Mouse (Mus musculus) ES-E14 (cell line): ENCODE data around the gene Arhgef25. TPM values are rescaled to one million over a fixed set of nuclear protein-coding genes. Genes with fewer than 3 reads are reported as not detected.

Source experiments
- DNase-seq: peaks from one replicate; pipeline ENCODE4 v3.0.0-alpha.2; 2013; ENCODE audit warnings: low read depth, low spot score
- H3K27ac ChIP-seq: 2 replicates; pipeline ENCODE4 v1.5.1; 2012; ENCODE audit warnings: low read depth, mild to moderate bottlenecking, low read length, moderate library complexity, mixed read lengths; ENCODE audit not compliant: poor library complexity, insufficient read depth, severe bottlenecking
- H3K36me3 ChIP-seq: 2 replicates; pipeline ENCODE4 v1.6.1; 2012; ENCODE audit warnings: mild to moderate bottlenecking, low read length, moderate library complexity, mixed read lengths; ENCODE audit not compliant: control insufficient read depth, poor library complexity, insufficient read depth, severe bottlenecking
- H3K4me1 ChIP-seq, 2 experiments: fragments of 150-350 bp in 1 of 2; sonication (generic) in 1 of 2; 2 replicates each; pipeline ENCODE4 v1.6.1; 2012; ENCODE audit warnings: low read length in 2 of 2, mild to moderate bottlenecking in 1 of 2, mixed read lengths in 1 of 2; ENCODE audit not compliant: control insufficient read depth in 2 of 2, insufficient read depth in 2 of 2, poor library complexity in 1 of 2
- H3K4me3 ChIP-seq, 2 experiments: fragments of 150-350 bp in 1 of 2; sonication (generic) in 1 of 2; 2 replicates each; pipeline ENCODE4 v1.5.1; 2012; ENCODE audit warnings: low read length in 2 of 2, low read depth in 1 of 2, mild to moderate bottlenecking in 1 of 2, mixed read lengths in 1 of 2; ENCODE audit not compliant: insufficient read depth in 1 of 2, poor library complexity in 1 of 2, severe bottlenecking in 1 of 2
- H3K9ac ChIP-seq: 2 replicates; pipeline ENCODE4 v1.6.1; 2012; ENCODE audit warnings: low read depth, mild to moderate bottlenecking, low read length, mixed read lengths; ENCODE audit not compliant: poor library complexity, insufficient read depth, severe bottlenecking
- H3K9me3 ChIP-seq: fragments of 150-350 bp; sonication (generic); 2 replicates; pipeline ENCODE4 v1.6.1; 2012; ENCODE audit warnings: low read depth, mild to moderate bottlenecking, low read length; ENCODE audit not compliant: control insufficient read depth, insufficient read depth
- CHD2 ChIP-seq: IDR thresholded peaks from 2 replicates; pipeline ENCODE4 v1.6.1; 2014; ENCODE audit warnings: mild to moderate bottlenecking, low read depth, low read length, inconsistent platforms
- HCFC1 ChIP-seq: IDR thresholded peaks from 2 replicates; pipeline ENCODE4 v1.6.1; 2012; ENCODE audit warnings: low read length, inconsistent platforms, borderline replicate concordance; ENCODE audit not compliant: insufficient read depth
- MAFK ChIP-seq: IDR thresholded peaks from 2 replicates; pipeline ENCODE4 v1.6.1; 2014; ENCODE audit warnings: mild to moderate bottlenecking, low read depth, low read length, inconsistent platforms; ENCODE audit not compliant: insufficient read depth
- ZC3H11A ChIP-seq: IDR thresholded peaks from 2 replicates; pipeline ENCODE4 v1.6.1; 2012; ENCODE audit warnings: low read depth, mild to moderate bottlenecking, inconsistent platforms, low read length, borderline replicate concordance
- ZNF384 ChIP-seq: IDR thresholded peaks from 2 replicates; pipeline ENCODE4 v1.6.1; 2012; ENCODE audit warnings: low read depth, low read length, inconsistent platforms
- in situ Hi-C, 2 experiments: fragments of 600-800 bp; cut with MboI; formaldehyde crosslinking; loops; one replicate each; pipeline ENCODE4 v1.15.1; 2025; ENCODE audit warnings: low sequenced_read_pairs in 2 of 2, inconsistent platforms in 1 of 2; ENCODE audit not compliant: unreplicated experiment in 2 of 2
- total RNA-seq: library from RNA; depleted of rRNA; stranded (reverse); fragments of 300-350 nt; gene quantifications from 2 replicates; pipeline ENCODE4 v1.2.3, GENCODE M21; 2012

Gene Arhgef25
- total RNA-seq, 1 experiment = 39.2 TPM

GRCm38 (mm10) chr10:127225732-127226131, 35.8 kb upstream of the Arhgef25 start:
- DNase-seq = no peak
- no peaks in the 10 kb centered on the region for H3K9me3 ChIP-seq
- no peak overlapping the region for H3K9ac ChIP-seq
- H3K27ac ChIP-seq = no peak overlapping the region
- peaks cover 12 to 16% of the 10 kb centered on the region in 2 experiments; a peak in 3 of 4 replicates for H3K4me1 ChIP-seq
- in situ Hi-C loops = no loop called here
- H3K36me3 ChIP-seq = peaks cover 3% of the 10 kb centered on the region; the same call in 1 of the 2 replicates
- TF ChIP-seq ZNF384 = no peak
- no peak for TF ChIP-seq HCFC1
- TF ChIP-seq CHD2 = no peak
- TF ChIP-seq MAFK = no peak
- no peak for TF ChIP-seq ZC3H11A
- H3K4me3 ChIP-seq = no peak overlapping the region

GRCm38 (mm10) chr10:127225213-127225612, 35.3 kb upstream of the Arhgef25 start:
- in situ Hi-C loops = no loop called here
- TF ChIP-seq ZNF384 = no peak
- no peak for TF ChIP-seq ZC3H11A
- no peak for TF ChIP-seq MAFK
- TF ChIP-seq HCFC1 = no peak
- no peak for TF ChIP-seq CHD2
- no peaks in the 10 kb centered on the region; the same call in 1 of the 2 replicates for H3K36me3 ChIP-seq
- no peak overlapping the region for H3K9ac ChIP-seq
- peak overlapping the region; percentile 44; the same call in 1 of the 2 replicates for H3K27ac ChIP-seq
- H3K4me3 ChIP-seq = no peak overlapping the region
- H3K4me1 ChIP-seq = peaks cover 10 to 13% of the 10 kb centered on the region in 2 experiments; a peak in 3 of 4 replicates
- no peaks in the 10 kb centered on the region for H3K9me3 ChIP-seq
- no peak for DNase-seq

GRCm38 (mm10) chr10:127218339-127218738, 28.5 kb upstream of the Arhgef25 start:
- Histone ChIP-seq H3K4me1 (peaks cover 5 to 12% of the 10 kb centered on the region in 2 experiments; a peak in 3 of 4 replicates), H3K9ac (no peak overlapping the region), H3K27ac (no peak overlapping the region), H3K36me3 (no peaks in the 10 kb centered on the region), H3K4me3 (peak overlapping the region in 1 of 2 experiments; percentile 11; a peak in 1 of 4 replicates), H3K9me3 (no peaks in the 10 kb centered on the region)
- DNase-seq = no peak
- in situ Hi-C loops = no loop called here
- TF ChIP-seq HCFC1 (no peak), CHD2 (no peak), ZC3H11A (no peak), ZNF384 (no peak), MAFK (no peak)

GRCm38 (mm10) chr10:127217177-127217576, 27.3 kb upstream of the Arhgef25 start:
- Histone ChIP-seq H3K4me1 (peaks cover 5 to 7% of the 10 kb centered on the region in 2 experiments; a peak in 3 of 4 replicates), H3K4me3 (no peak overlapping the region), H3K27ac (no peak overlapping the region), H3K9ac (no peak overlapping the region), H3K9me3 (no peaks in the 10 kb centered on the region), H3K36me3 (no peaks in the 10 kb centered on the region)
- in situ Hi-C loops = no loop called here
- no peak for TF ChIP-seq HCFC1
- TF ChIP-seq CHD2 = no peak
- TF ChIP-seq MAFK = no peak
- no peak for TF ChIP-seq ZC3H11A
- TF ChIP-seq ZNF384 = no peak
- no peak for DNase-seq

- Histone ChIP-seq H3K9ac (no peak overlapping the region), H3K36me3 (no peaks in the 10 kb centered on the region), H3K27ac (no peak overlapping the region), H3K4me3 (no peak overlapping the region), H3K9me3 (no peaks in the 10 kb centered on the region), H3K4me1 (peaks cover 5 to 7% of the 10 kb centered on the region in 2 experiments; a peak in 3 of 4 replicates)
- in situ Hi-C loops = no loop called here
- no peak for TF ChIP-seq CHD2
- TF ChIP-seq MAFK = no peak
- no peak for TF ChIP-seq ZNF384
- no peak for TF ChIP-seq HCFC1
- no peak for TF ChIP-seq ZC3H11A
- DNase-seq = no peak
These were observed 26.6 kb upstream of the Arhgef25 start for GRCm38 (mm10) chr10:127216456-127216855.
